Mouse (Mus musculus): ENCODE results near the gene Rcc1l. TPM values are rescaled to one million over a fixed set of nuclear protein-coding genes. Genes with fewer than 3 reads are reported as not detected.
A peak's percentile ranks its signal among the peaks of the same experiment; 100 is the strongest.

The Rcc1l gene
- polyA plus RNA-seq, 1 experiment = 7.8 TPM

DNA sequence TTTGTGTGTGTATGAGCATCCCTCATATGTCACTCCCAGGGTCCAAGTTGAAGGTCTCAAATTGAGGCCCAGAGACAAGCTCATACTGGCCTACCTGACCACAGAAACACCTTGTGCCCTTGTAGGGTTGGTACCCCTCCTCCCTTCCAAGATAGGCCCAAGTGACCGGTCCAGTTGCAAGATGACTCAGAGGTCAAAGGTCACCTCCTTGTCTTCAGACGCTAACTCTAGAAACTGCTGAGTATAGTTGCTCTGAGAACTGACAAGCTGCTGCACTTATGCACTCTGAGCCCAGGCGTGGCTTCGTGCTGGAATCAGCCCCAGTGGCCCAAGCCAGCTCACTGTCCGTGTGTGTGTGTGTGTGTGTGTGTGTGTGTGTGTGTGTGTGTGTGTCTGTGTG, 74.7 kb downstream of the Rcc1l start:
- TF ChIP-seq GATA1 (IDR thresholded peaks at IDR 0.05; ENCODE audit: borderline replicate concordance, low read length) (no peak), FLI1 (IDR thresholded peaks at IDR 0.05; ENCODE audit: low read length) (no peak)
- Histone ChIP-seq H3K4me3 (replicated peaks) (no peak overlapping the region), H3K9me3 (peaks cover 14% of the 10 kb centered on the region), H3K36me3 (replicated peaks; ENCODE audit: low read length) (no peaks in the 10 kb centered on the region), H3K4me1 (peaks cover 34% of the 10 kb centered on the region), H3K27me3 (replicated peaks) (peaks cover 10% of the 10 kb centered on the region)

DNA sequence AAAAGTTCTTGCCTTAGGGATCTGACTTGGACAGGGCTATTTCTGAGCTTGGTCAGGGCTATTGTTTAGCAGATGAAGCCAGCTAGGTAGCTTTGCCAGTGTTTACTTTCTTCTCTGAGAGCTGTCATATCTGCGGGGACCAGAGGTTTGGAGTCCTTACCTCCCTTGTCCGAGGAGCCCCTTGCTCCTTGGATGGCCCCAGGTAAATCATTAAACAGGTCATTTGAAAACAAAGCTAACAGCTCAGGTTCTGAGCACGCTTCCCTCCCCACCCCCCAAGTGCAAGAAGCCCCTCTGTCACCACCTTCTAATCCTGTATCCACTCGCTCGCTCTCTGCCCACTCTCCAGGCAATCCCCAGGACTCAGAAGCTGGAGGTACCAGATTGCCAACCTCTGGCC, 75.3 kb downstream of the Rcc1l start:
- no peaks in the 10 kb centered on the region for H3K36me3 ChIP-seq (replicated peaks; ENCODE audit: low read length)
- peaks cover 12% of the 10 kb centered on the region for H3K27me3 ChIP-seq (replicated peaks)
- H3K9me3 ChIP-seq = peaks cover 15% of the 10 kb centered on the region
- TF ChIP-seq FLI1 (IDR thresholded peaks at IDR 0.05; ENCODE audit: low read length) (no peak), GATA1 (IDR thresholded peaks at IDR 0.05; ENCODE audit: borderline replicate concordance, low read length) (no peak)
- H3K4me3 ChIP-seq (replicated peaks) = no peak overlapping the region
- H3K4me1 ChIP-seq = peaks cover 34% of the 10 kb centered on the region

DNA sequence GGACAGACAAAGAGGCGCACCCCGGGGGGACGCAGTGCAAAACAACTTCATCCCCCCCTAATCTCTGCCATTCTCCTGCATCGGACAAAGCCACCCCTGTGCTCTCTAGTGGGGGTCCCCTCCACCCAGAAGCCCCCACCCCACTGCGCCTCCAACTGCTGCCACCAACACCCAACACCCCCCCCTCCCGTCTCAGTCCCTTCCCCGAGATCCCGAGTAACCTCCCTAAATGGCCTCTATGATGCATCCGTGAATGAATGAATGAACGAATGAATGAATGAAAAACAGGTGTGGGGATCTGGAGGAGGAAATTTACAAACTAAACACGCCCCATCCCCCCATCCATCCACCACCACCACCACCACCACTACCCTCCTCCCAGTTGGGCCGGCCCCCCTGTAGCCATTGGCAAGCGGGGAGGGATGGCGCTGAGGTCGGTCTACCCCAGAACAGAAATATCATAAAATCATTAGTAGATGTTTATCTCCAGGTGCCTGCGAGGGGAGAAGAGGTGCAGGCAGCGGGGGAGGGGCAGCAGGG, 76.3 kb downstream of the Rcc1l start:
- Histone ChIP-seq H3K27me3 (replicated peaks) (peaks cover 13% of the 10 kb centered on the region), H3K36me3 (replicated peaks; ENCODE audit: low read length) (no peaks in the 10 kb centered on the region), H3K4me1 (peaks cover 27% of the 10 kb centered on the region), H3K4me3 (replicated peaks) (peak overlapping the region; percentile 95), H3K9me3 (peaks cover 7% of the 10 kb centered on the region; the same call in 1 of the 2 replicates)
- no peak for TF ChIP-seq GATA1 (IDR thresholded peaks at IDR 0.05; ENCODE audit: borderline replicate concordance, low read length)

DNA sequence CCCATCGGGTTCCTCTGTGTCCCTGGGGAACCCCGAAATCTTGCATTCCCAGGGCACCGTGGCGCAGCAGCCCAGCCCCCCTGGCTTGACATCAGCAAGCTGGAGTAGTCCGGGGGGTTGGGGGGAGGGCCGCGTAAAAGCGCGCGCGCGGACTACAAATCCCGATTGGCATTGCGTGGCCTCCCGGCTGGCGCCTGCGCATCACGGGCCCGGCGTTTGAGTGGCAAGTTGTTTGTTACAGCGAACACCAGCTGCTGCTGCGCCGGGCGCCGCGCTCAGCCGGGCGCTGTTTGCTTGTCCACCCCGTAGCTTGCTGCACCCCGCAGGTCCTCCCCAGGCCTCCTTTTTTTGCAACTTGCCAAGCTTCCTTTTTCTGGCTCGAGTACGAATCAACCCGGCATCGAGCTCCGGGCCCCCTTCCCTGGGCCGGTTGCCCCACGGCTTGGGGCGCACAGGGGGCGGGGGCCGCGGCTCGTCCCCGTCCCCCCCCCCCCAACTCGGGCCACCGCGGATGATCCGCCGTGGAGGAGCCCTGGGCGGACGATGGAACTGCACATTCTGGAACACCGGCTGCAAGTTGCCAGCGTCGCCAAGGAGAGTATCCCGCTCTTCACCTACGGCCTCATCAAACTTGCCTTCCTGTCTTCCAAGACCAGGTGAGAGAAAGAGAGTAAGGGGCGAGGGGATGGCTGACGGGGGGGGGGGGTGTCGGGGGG, 76.9 kb downstream of the Rcc1l start, which contains the start of gene Castor2:
Castor2 (plus strand) TSS at position 216 of the 716 bp plus-strand sequence.
- no peaks in the 10 kb centered on the region for H3K36me3 ChIP-seq (replicated peaks; ENCODE audit: low read length)
- H3K27me3 ChIP-seq (replicated peaks) = peaks cover 13% of the 10 kb centered on the region
- peaks cover 27% of the 10 kb centered on the region for H3K4me1 ChIP-seq
- peaks cover 7% of the 10 kb centered on the region; the same call in 1 of the 2 replicates for H3K9me3 ChIP-seq
- TF ChIP-seq FLI1 (IDR thresholded peaks at IDR 0.05; ENCODE audit: low read length) (no peak), GATA1 (IDR thresholded peaks at IDR 0.05; ENCODE audit: borderline replicate concordance, low read length) (no peak)
- peak within 1 kb of the TSS; percentile 95 for H3K4me3 ChIP-seq (replicated peaks)

DNA sequence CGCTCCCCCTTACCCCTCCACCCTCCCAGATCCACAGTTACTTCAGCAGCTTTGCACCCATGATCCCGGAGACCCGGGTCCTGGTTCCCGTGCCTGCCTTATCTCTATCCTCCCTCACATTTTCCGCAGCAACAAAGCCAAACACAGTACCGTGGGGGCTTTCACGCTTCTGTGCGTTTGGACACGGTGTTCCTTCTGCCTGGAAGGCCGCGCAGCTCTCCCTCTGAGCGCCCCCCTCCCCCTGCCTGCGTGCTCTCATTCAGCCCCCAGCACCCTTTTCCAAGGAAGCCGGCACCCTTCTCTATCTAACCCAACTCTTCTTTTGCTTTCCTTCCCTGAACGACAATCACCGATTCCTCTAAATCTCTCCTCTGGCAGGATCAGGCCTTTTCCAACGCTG, 77.6 kb downstream of the Rcc1l start:
- no peak for TF ChIP-seq GATA1 (IDR thresholded peaks at IDR 0.05; ENCODE audit: borderline replicate concordance, low read length)
- TF ChIP-seq FLI1 (IDR thresholded peaks at IDR 0.05; ENCODE audit: low read length) = no peak
- Histone ChIP-seq H3K4me3 (replicated peaks) (peak overlapping the region; percentile 95), H3K4me1 (peaks cover 27% of the 10 kb centered on the region), H3K36me3 (replicated peaks; ENCODE audit: low read length) (no peaks in the 10 kb centered on the region), H3K9me3 (peaks cover 7% of the 10 kb centered on the region; the same call in 1 of the 2 replicates), H3K27me3 (replicated peaks) (peaks cover 13% of the 10 kb centered on the region)

DNA sequence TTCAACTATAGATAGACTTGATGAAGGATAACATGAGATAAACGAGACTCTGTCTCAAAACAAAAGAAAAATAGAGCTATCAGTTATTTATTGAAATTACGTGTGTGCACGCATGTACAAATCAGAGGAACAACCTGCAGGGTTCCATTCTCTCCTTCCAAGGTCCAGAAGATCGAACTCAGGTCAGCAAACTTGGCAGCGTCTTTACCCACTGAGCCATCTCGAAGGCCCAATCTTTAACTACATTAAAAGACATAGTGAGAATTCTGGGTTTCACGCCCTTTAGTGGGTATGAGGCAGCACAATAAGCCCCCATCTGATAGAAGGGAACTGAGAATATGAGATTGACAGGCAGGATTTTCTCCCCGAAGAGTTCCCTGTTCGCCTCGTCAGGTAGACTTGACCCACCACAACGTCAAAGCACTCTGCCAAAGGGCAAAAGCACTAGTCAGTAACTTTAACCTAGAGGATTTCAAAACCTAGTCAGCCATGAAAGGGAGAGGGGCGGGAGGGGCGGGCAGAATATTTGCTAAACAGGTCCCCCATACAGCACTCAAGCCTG, 78.2 kb downstream of the Rcc1l start:
- no peaks in the 10 kb centered on the region for H3K36me3 ChIP-seq (replicated peaks; ENCODE audit: low read length)
- H3K9me3 ChIP-seq = peaks cover 7% of the 10 kb centered on the region; the same call in 1 of the 2 replicates
- H3K4me3 ChIP-seq (replicated peaks) = peak overlapping the region; percentile 95
- H3K27me3 ChIP-seq (replicated peaks) = peaks cover 13% of the 10 kb centered on the region
- TF ChIP-seq FLI1 (IDR thresholded peaks at IDR 0.05; ENCODE audit: low read length) = no peak
- no peak for TF ChIP-seq GATA1 (IDR thresholded peaks at IDR 0.05; ENCODE audit: borderline replicate concordance, low read length)
- peaks cover 27% of the 10 kb centered on the region for H3K4me1 ChIP-seq

Other genes with a start within 250 kb of the Rcc1l start
- gene Castor2, start 77.1 kb downstream of the Rcc1l start, polyA plus RNA-seq (2012; ENCODE audit: insufficient read depth, low replicate concordance) = 0.22 and 2.1 TPM in 2 replicates
- 6.1 TPM in 1 of 2 replicates, not detected in the other for gene Gtf2ird2, start 7.2 kb upstream of the Rcc1l start, polyA plus RNA-seq (2012; ENCODE audit: insufficient read depth, low replicate concordance)
- gene Ncf1, start 52.9 kb upstream of the Rcc1l start, polyA plus RNA-seq (2012; ENCODE audit: insufficient read depth, low replicate concordance) = 52.7 and 124 TPM in 2 replicates
- gene Gtf2i, start 138.0 kb upstream of the Rcc1l start, polyA plus RNA-seq (2012; ENCODE audit: insufficient read depth, low replicate concordance) = 87.1 and 333 TPM in 2 replicates

All from megakaryocyte, embryonic 14.5 days (primary cell).